Mouse (Mus musculus) midbrain, embryonic 14.5 days (tissue): ENCODE data around the gene Megf8. TPM values are rescaled to one million over a fixed set of nuclear protein-coding genes. Genes with fewer than 3 reads are reported as not detected.

Source experiments
- ATAC-seq: fragments of 200-750 bp; cut with Nextera tagmentation; 2 replicates; pipeline ENCODE4 v1.8.0; 2017; ENCODE audit warnings: moderate number of reproducible peaks, moderate library complexity; ENCODE audit not compliant: low FRiP score, low TSS enrichment
- DNase-seq: peaks from one replicate; pipeline ENCODE4 v3.0.0-alpha.2; 2015
- H3K27ac ChIP-seq: fragments of 300-500 bp; sonication (generic); replicated peaks from 2 replicates; pipeline ENCODE4 v1.5.1; 2014; ENCODE audit warnings: mild to moderate bottlenecking, low read depth, low read length, moderate library complexity
- H3K27me3 ChIP-seq: fragments of 300-500 bp; sonication (generic); 2 replicates; pipeline ENCODE4 v1.6.1; 2014; ENCODE audit warnings: low read length, control low read depth, mixed read lengths; ENCODE audit not compliant: control insufficient read depth, insufficient read depth
- H3K36me3 ChIP-seq: fragments of 300-500 bp; sonication (generic); 2 replicates; pipeline ENCODE4 v1.6.1; 2014; ENCODE audit warnings: low read length, control low read depth; ENCODE audit not compliant: control insufficient read depth, insufficient read depth
- H3K4me1 ChIP-seq: fragments of 300-500 bp; sonication (generic); 2 replicates; pipeline ENCODE4 v1.6.1; 2014; ENCODE audit warnings: mild to moderate bottlenecking, antibody characterized with exemption, low read length, control low read depth; ENCODE audit not compliant: control insufficient read depth, insufficient read depth
- H3K4me2 ChIP-seq: fragments of 300-500 bp; sonication (generic); 2 replicates; pipeline ENCODE4 v1.6.1; 2014; ENCODE audit warnings: mild to moderate bottlenecking, low read length, moderate library complexity
- H3K4me3 ChIP-seq: fragments of 300-500 bp; sonication (generic); replicated peaks from 2 replicates; pipeline ENCODE4 v1.5.1; 2014; ENCODE audit warnings: low read depth, low read length
- H3K9ac ChIP-seq: fragments of 300-500 bp; sonication (generic); replicated peaks from 2 replicates; pipeline ENCODE4 v1.6.1; 2014; ENCODE audit warnings: mild to moderate bottlenecking, low read length, moderate library complexity
- H3K9me3 ChIP-seq: fragments of 300-500 bp; sonication (generic); 2 replicates; pipeline ENCODE4 v1.6.1; 2016; ENCODE audit warnings: low read length, control low read depth, mixed read lengths; ENCODE audit not compliant: control insufficient read depth
- WGBS: fragments of 180-500 bp; shearing (Covaris S2); extraction: QIAGEN DNeasy Blood & Tissue Kit; methylation state at CpG from one replicate; pipeline ENCODE4 v1.1.7; 2014; 5-methylcytosine and 5-hydroxymethylcytosine counted together
- polyA plus RNA-seq: library from polyadenylated mRNA; unstranded; fragments of >200 nt; fragmentation: Nextera tagmentation; extraction: Ambion mirVana; gene quantifications from 2 replicates; pipeline ENCODE4 v1.2.1, GENCODE M21; 2014

Megf8 gene
- polyA plus RNA-seq, 1 experiment from 2014 or later, result 21.6 TPM

GRCm38 (mm10) chr7:25367632-25368293 is 50.8 kb downstream of the Megf8 start:
- Histone ChIP-seq H3K9me3 (no peaks in the 10 kb centered on the region), H3K27ac (no peak overlapping the region), H3K4me1 (peaks cover 15% of the 10 kb centered on the region), H3K4me2 (no peak overlapping the region), H3K9ac (no peak overlapping the region), H3K27me3 (peaks cover 23% of the 10 kb centered on the region), H3K4me3 (no peak overlapping the region), H3K36me3 (peaks cover 21% of the 10 kb centered on the region)
- 3% methylated on average over 33 of the region's 33 CpGs for whole genome bisulfite sequencing
- ATAC-seq (no peak), DNase-seq (peak; percentile 40)

GRCm38 (mm10) chr7:25368333-25368732 is 51.4 kb downstream of the Megf8 start:
- Histone ChIP-seq H3K27ac (no peak overlapping the region), H3K36me3 (peaks cover 15% of the 10 kb centered on the region), H3K4me2 (no peak overlapping the region), H3K9ac (no peak overlapping the region), H3K4me1 (peaks cover 15% of the 10 kb centered on the region), H3K27me3 (peaks cover 23% of the 10 kb centered on the region), H3K9me3 (no peaks in the 10 kb centered on the region), H3K4me3 (no peak overlapping the region)
- ATAC-seq (no peak), DNase-seq (no peak)
- WGBS, result 19% methylated on average over 12 of the region's 12 CpGs

GRCm38 (mm10) chr7:25369058-25369749 is 52.2 kb downstream of the Megf8 start, which contains the start of gene Cnfn:
Gene Cnfn, minus strand, starts transcription at chr7:25369724.
- no peak for DNase-seq
- H3K4me3 ChIP-seq, result no peak within 1 kb of the TSS
- no peak for ATAC-seq
- no peaks in the 10 kb centered on the region for H3K9me3 ChIP-seq
- H3K27me3 ChIP-seq, result peaks cover 23% of the 10 kb centered on the region
- no peak within 1 kb of the TSS for H3K4me2 ChIP-seq
- peaks cover 15% of the 10 kb centered on the region for H3K4me1 ChIP-seq
- no peak within 1 kb of the TSS for H3K27ac ChIP-seq
- peaks cover 7% of the 10 kb centered on the region for H3K36me3 ChIP-seq
- WGBS, result 57% methylated on average over 12 of the region's 12 CpGs
- no peak within 1 kb of the TSS for H3K9ac ChIP-seq

GRCm38 (mm10) chr7:25372441-25372840 is 55.5 kb downstream of the Megf8 start:
- whole genome bisulfite sequencing, result 92% methylated on average over 5 of the region's 5 CpGs
- Histone ChIP-seq H3K9ac (no peak overlapping the region), H3K4me1 (no peaks in the 10 kb centered on the region), H3K4me3 (no peak overlapping the region), H3K27ac (no peak overlapping the region), H3K36me3 (no peaks in the 10 kb centered on the region), H3K27me3 (peaks cover 16% of the 10 kb centered on the region), H3K9me3 (no peaks in the 10 kb centered on the region), H3K4me2 (no peak overlapping the region)
- DNase-seq (no peak), ATAC-seq (no peak)

- no peak overlapping the region for H3K27ac ChIP-seq
- 0 out of 2 replicates have a peak, but pooled peaks cover 4% of the 10 kb centered on the region for H3K36me3 ChIP-seq
- whole genome bisulfite sequencing, result 4% methylated on average over 17 of the region's 17 CpGs
- H3K4me1 ChIP-seq, result no peaks in the 10 kb centered on the region
- H3K9me3 ChIP-seq, result no peaks in the 10 kb centered on the region
- no peak for ATAC-seq
- 0 out of 2 replicates have a peak overlapping the region, but pooled peaks have one; percentile 14 for H3K9ac ChIP-seq
- H3K4me2 ChIP-seq, result peak overlapping the region; percentile 47
- H3K27me3 ChIP-seq, result no peaks in the 10 kb centered on the region
- peak; percentile 83 for DNase-seq
- peak overlapping the region; percentile 26 for H3K4me3 ChIP-seq
Measured at GRCm38 (mm10) chr7:25376556-25376955, 59.6 kb downstream of the Megf8 start.

- H3K9me3 ChIP-seq, result no peaks in the 10 kb centered on the region
- DNase-seq (peak; percentile 34), ATAC-seq (no peak)
- H3K36me3 ChIP-seq, result peaks cover 10% of the 10 kb centered on the region
- H3K4me1 ChIP-seq, result no peaks in the 10 kb centered on the region
- H3K4me3 ChIP-seq, result peak overlapping the region; percentile 26
- H3K4me2 ChIP-seq, result peak overlapping the region; percentile 47
- no peak overlapping the region for H3K9ac ChIP-seq
- H3K27ac ChIP-seq, result no peak overlapping the region
- WGBS, result 45% methylated on average over 8 of the region's 8 CpGs
- no peaks in the 10 kb centered on the region for H3K27me3 ChIP-seq
Measured at GRCm38 (mm10) chr7:25377100-25377700, 60.2 kb downstream of the Megf8 start.

- H3K4me3 ChIP-seq, result no peak overlapping the region
- H3K9ac ChIP-seq, result no peak overlapping the region
- H3K9me3 ChIP-seq, result no peaks in the 10 kb centered on the region
- no peak overlapping the region for H3K27ac ChIP-seq
- H3K27me3 ChIP-seq, result no peaks in the 10 kb centered on the region
- H3K4me1 ChIP-seq, result no peaks in the 10 kb centered on the region
- H3K36me3 ChIP-seq, result peaks cover 16% of the 10 kb centered on the region
- ATAC-seq (no peak), DNase-seq (no peak)
- WGBS, result 84% methylated on average over 13 of the region's 13 CpGs
- H3K4me2 ChIP-seq, result no peak overlapping the region
Measured at GRCm38 (mm10) chr7:25378181-25379100, 61.5 kb downstream of the Megf8 start.
